Mouse (Mus musculus) adrenal gland, postnatal 36 days (tissue): Measurements from ENCODE around the gene Btbd16. TPM values are rescaled to one million over a fixed set of nuclear protein-coding genes. Genes with fewer than 3 reads are reported as not detected.

Source experiments
- DNase-seq, 2 experiments: peaks; one replicate each; pipeline ENCODE4 v3.0.0; 2021; ENCODE audit warnings: mixed read lengths in 1 of 2
- total RNA-seq, 2 experiments: library from RNA; stranded (reverse); gene quantifications; 2 replicates each; pipeline ENCODE4 v1.2.3; 2021

The Btbd16 gene
- total RNA-seq, 2 experiments from 2014 or later: not detected

- DNase-seq: peak; percentile 82 to 87
These were observed 3.2 kb upstream of the Btbd16 start for GRCm38 (mm10) chr7:130770707-130771106.

DNA sequence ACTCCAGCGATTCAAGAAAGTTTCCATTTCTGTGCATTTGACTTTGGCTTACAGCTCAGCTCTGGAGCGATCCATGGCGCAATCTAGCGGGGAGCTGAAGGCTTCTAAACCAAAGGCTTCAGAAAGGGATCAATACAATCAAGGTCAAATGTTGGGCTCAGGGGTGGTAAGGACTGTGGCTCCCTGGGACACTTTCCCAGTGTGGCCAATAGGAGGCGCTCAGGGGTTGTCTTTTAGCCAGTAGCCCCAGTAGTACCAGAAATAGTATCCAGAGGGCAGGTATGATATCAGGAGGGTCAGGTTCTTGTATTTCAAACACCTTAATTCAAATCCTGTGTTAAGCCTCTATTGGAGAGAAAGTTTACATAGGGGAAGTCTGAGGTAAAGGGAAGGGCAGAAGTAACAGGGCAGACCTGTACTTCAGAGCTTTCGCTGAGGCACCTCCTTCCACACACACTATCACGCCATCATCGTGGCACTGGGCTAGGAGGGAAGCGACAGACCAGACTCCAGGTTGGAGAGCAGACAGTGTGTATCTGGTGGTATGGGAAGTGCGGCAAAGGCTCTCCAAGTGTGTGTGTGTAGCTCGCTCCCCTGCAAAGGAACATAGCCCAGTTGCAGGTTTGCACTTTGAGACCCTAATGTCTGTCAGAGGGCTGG lies 568 bp upstream of the Btbd16 start:
- DNase-seq: peak; percentile 55 to 69

GRCm38 (mm10) chr7:130780866-130781419 lies 7.1 kb downstream of the Btbd16 start:
- peak in 1 of 2 experiments; percentile 23 for DNase-seq

DNA sequence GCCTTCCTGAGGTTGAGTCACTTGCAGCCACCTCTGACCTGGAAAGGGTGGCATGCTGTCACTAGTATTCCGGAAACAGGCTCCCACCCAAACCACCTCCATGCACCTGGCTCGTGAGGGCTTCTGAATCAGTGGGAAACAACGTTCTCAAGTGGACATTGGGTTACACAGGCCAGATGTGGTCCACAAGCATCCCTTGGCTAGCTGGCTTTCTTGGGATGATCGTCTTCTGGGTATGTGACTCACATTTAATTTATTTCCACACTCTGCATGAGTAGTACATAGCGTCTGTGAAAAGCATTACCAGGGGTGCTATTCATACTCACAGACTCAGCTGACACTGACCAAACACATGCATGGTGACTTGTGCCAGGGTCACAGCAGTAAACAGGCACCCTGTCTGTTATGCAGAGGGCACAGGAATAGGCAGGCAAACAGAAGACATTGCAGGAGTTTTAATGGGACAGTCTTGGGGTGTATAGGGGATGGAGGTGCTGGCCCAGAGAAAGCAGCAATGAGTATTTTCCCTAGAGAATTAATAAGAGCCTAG lies 8.7 kb downstream of the Btbd16 start:
- no peak for DNase-seq

GRCm38 (mm10) chr7:130785923-130786575 lies 12.2 kb downstream of the Btbd16 start:
- DNase-seq: no peak

DNA sequence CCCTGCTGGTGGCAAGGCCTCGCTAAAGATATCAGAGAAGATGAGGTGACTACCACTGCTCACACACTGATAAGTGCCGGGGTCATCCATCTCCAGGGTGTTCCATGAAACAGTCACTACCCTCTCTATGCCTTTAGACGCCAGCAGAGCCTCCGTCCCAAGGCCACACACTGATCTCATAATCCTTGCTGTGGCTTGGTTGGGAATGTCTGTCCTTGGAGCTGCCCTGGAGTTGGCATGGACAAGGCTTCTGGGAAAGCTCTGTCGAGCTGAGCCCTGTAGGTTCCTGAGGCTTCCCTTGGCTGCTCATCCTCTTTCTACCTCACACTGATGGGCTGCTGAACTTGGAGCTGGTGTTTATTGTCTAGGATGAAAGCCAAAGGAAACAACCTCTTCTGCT lies 12.8 kb downstream of the Btbd16 start:
- DNase-seq: peak; percentile 80 to 81

GRCm38 (mm10) chr7:130787537-130787936 lies 13.7 kb downstream of the Btbd16 start:
- no peak for DNase-seq

DNA sequence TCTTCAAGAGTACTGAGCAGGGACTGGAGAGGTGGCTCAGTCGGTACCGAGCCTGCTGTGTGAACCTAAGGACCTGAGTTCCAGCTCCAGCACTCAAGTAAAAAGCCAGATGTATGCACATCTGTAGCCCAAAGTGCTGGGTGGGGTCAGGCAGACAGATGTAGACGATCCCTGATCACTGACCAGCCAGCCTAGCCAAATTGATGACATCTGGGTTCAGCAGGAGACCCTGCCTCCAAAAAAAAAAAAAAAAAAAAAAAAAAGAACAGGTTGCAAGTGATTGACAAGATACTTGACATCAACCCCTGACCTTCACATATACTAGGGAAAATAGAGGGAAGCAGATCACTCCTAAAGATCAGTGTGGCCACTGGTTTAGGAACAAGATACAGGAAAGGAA lies 15.1 kb downstream of the Btbd16 start:
- no peak for DNase-seq

GRCm38 (mm10) chr7:130789456-130789855 lies 15.6 kb downstream of the Btbd16 start:
- DNase-seq: no peak

DNA sequence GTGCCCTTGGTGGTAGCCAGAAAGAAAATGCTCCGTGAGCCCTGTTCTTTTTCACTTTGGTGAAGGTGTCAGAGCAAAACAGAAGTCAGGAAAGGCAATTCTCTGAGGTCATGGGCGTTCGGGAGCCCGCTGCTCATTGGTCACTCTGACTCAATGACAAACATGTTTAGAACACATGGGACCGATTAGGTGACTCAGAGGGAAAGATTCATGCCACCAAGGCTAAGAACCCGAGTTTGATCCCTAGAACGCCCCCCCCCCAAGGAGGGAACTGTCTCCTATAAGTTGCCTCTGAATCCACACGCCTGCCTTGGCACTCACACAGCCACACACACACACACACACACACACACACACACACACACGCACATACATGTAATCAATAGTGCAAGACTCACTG lies 19.8 kb downstream of the Btbd16 start:
- DNase-seq: peak; percentile 17 to 27

GRCm38 (mm10) chr7:130796786-130797185 lies 22.9 kb downstream of the Btbd16 start:
- DNase-seq: no peak

DNA sequence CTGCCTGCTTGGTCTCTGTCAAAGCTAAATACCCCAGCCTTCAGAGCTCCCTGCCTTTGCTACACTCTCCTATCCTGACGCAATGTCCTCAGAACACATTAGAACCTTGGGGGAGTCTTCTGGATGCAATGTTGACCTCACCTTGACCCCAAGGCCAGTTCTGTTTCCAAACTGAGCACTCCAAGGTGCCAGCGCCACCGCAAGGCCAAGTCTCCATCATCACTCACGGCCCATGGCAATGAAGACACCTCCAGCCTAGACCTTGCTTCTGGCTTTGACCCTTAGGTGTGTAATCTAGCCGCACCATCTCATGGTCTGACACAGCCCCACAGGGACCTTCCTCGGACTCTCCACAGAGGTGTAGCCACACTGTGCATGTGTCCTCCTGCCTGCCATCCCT lies 23.7 kb downstream of the Btbd16 start:
- no peak for DNase-seq

DNA sequence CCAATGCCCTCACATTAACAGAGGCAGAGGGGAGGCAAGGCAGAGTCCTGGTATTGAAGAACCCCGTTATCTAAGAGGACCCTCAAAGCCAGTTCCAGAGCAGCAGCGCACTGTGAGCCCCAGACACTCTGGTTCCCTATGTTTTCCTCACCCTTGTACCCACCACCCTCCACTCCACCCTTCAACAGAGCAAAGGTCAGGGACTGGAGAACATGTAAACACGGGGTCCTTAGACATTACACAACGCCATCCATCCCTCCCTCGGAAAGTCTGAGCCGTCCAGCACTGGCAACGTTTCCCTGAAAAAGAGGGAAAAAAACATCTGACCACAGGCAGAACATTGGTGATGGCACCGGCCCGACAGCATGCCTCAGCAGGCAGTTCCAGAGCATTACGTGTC lies 25.5 kb downstream of the Btbd16 start:
- DNase-seq: no peak

- no peak for DNase-seq
These were observed 26.8 kb downstream of the Btbd16 start for GRCm38 (mm10) chr7:130800681-130801080.

DNA sequence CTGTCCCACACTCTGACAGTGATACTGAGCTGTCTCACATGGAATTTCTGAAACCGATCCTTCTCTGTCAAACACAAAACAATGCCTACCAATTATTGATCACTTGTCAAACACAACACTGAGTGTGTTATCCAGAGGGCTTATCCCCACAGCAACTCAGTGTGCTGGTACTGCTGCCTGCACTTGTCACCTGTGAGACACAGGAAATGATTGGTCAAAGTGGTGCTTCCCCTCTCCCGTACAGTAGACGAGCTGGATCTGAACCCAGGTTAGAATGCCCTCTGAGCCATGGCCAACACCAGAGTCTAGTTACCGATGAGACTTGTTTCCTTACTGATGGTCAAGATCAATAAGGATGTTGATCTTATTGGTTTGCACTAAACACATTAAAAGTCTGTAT lies 27.9 kb downstream of the Btbd16 start:
- DNase-seq: no peak

DNA sequence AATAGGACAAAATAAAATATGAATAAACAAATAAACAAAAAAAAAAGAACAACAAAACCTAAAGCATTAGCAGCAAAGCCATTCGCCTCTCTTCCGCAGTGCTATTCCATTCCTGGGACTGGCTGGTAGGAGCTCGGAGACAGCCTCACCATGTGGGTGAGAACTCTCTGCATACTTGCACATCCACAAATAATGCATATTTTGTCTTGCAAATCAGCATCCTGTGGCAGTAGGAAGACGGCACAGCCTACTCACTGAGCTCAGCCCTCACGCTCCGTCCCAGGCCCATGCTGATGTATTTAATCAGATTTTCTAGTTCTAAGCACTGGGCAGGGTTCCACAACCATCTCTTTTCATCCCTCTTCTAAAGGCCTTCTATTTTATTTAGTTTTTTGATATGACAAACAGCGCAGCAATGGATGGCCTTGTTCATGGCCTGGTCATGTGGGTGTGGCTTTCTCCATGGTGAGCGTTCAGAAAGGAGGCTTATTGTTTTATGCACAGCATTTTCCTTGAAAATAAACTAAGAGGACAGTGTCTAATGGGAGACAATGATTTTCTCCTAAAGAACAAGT lies 29.5 kb downstream of the Btbd16 start:
- DNase-seq: peak; percentile 55 to 65

DNA sequence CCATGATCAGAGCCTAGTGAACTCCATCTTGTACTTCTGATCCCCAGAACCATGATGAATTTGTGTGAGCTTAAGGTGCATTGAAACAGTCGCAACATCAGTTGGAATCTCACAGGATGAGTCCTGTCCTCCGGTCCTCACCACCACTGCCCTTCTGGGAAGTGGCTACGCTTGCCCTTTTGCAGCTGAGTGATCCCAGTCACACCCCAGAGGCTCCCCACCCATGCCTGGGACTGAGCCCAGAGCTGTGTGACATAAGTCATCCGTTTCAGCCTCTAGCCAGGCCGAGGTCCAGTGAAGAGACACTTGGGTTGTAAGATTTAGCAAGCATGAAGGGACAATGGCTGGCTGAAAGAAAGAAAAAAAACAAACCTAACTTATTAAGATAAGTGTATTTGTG lies 31.1 kb downstream of the Btbd16 start:
- no peak for DNase-seq

DNA sequence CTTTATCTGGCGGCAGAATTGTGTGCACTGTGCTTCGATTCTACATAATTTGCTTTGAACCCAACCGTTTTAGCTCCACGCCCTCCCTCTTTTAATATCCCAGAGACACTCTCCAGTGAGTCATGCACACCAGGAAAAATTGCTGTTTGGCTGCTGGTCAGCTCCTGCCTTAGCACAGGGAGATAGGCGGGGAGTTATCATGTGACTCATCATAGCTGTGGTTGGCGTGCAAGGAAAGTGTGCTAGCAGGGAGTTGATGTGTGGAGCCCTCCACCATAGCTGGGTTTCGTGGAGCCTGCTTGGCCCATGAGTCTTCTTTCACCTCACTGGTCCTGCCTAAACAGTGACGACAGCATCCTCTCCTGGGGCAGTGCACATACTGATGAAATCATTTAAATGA lies 33.9 kb downstream of the Btbd16 start:
- DNase-seq: peak; percentile 80 to 83

- DNase-seq: no peak
These were observed 34.8 kb downstream of the Btbd16 start for GRCm38 (mm10) chr7:130808694-130809093.

DNA sequence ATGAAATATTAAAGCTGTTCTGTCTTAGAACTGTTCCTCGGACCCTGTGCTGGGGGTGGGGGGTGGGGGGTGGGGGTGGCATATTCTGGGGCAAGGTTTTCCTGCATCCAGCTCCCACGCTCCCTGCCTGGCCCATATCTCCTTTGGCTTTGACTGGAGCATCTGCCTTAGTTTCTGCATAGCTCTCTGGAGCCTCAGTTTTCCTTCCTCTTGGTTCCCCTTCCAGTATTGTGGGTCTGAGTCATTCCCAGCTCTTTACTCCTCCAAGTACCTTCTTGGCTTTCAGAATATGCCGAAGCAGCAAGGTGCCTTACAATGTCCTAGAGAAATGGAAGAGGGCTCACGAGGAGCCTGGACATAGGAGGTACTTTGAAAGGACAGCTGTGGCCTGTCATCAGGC lies 36.4 kb downstream of the Btbd16 start:
- no peak for DNase-seq

- DNase-seq: no peak
These were observed 38.5 kb downstream of the Btbd16 start for GRCm38 (mm10) chr7:130812407-130812806.

- DNase-seq: no peak
These were observed 41.7 kb downstream of the Btbd16 start for GRCm38 (mm10) chr7:130815601-130816000.

DNA sequence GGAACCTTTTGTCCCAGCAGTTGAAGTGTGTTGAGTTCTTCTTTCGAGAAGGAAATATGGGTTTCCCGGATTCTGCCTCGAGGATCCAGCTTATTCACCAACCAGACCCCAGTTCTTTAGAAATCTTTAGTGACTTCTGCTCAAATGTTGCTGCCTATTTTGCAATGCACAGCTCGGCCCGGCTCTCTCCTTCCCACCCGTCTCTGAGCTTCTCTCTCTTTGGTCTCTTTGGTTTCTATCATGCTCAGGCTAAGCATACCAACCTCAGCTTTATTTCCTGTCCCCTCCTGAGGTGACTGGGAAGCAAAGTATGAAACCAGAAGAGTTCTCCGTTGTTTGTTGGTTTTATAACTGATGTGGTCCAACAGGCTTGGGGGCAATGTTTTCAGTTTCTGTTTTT lies 42.4 kb downstream of the Btbd16 start:
- DNase-seq: no peak
